Mouse (Mus musculus) heart, adult 2 months (tissue): ENCODE results near the gene Parp12.

Experiments
- CTCF ChIP-seq: fragments of 200-600 bp; IDR thresholded peaks from 2 replicates; pipeline ENCODE4 v1.8.1; 2022; ENCODE audit warnings: antibody characterized with exemption, mild to moderate bottlenecking, moderate library complexity
- EP300 ChIP-seq: fragments of 200-500 bp; IDR thresholded peaks from 2 replicates; pipeline ENCODE4 v1.6.1; 2011; ENCODE audit warnings: low read depth, low read length, control low read depth; ENCODE audit not compliant: insufficient read depth

GRCm38 (mm10) chr6:39072664-39073063 lies 45.5 kb downstream of the Parp12 start:
- TF ChIP-seq CTCF (no peak), EP300 (no peak)
